Mouse (Mus musculus) lung, embryonic 14.5 days (tissue): ENCODE data around the gene Pde4a. TPM values are rescaled to one million over a fixed set of nuclear protein-coding genes. Genes with fewer than 3 reads are reported as not detected.

ENCODE experiments used
- ATAC-seq: fragments of 200-750 bp; cut with Nextera tagmentation; 2 replicates; pipeline ENCODE4 v1.8.0; 2017; ENCODE audit warnings: mild to moderate bottlenecking, moderate TSS enrichment, moderate library complexity; ENCODE audit not compliant: insufficient read depth
- DNase-seq: peaks from one replicate; pipeline ENCODE4 v3.0.0-alpha.2; 2015
- H3K27ac ChIP-seq: fragments of 300-500 bp; sonication (generic); 2 replicates; pipeline ENCODE4 v1.5.1; 2014; ENCODE audit warnings: low read depth, mild to moderate bottlenecking, moderate library complexity
- H3K27me3 ChIP-seq: fragments of 300-500 bp; sonication (generic); 2 replicates; pipeline ENCODE4 v1.6.1; 2014; ENCODE audit warnings: low read length, control low read depth; ENCODE audit not compliant: insufficient read depth
- H3K36me3 ChIP-seq: fragments of 300-500 bp; sonication (generic); 2 replicates; pipeline ENCODE4 v1.6.1; 2014; ENCODE audit warnings: control low read depth; ENCODE audit not compliant: insufficient read depth
- H3K4me1 ChIP-seq: fragments of 300-500 bp; sonication (generic); 2 replicates; pipeline ENCODE4 v1.6.1; 2014; ENCODE audit warnings: antibody characterized with exemption, control low read depth; ENCODE audit not compliant: insufficient read depth
- H3K4me2 ChIP-seq: fragments of 300-500 bp; sonication (generic); 2 replicates; pipeline ENCODE4 v1.6.1; 2014; ENCODE audit warnings: mild to moderate bottlenecking
- H3K4me3 ChIP-seq: fragments of 300-500 bp; sonication (generic); 2 replicates; pipeline ENCODE4 v1.5.1; 2014; ENCODE audit warnings: low read depth, low read length
- H3K9ac ChIP-seq: fragments of 300-500 bp; sonication (generic); 2 replicates; pipeline ENCODE4 v1.6.1; 2014
- H3K9me3 ChIP-seq: fragments of 300-500 bp; sonication (generic); 2 replicates; pipeline ENCODE4 v1.6.1; 2016; ENCODE audit warnings: low read depth, low read length, control low read depth
- CTCF ChIP-seq: IDR thresholded peaks from 2 replicates; pipeline ENCODE4 v1.5.1; 2016; ENCODE audit warnings: antibody characterized with exemption, low read depth
- WGBS: fragments of 180-500 bp; shearing (Covaris S2); extraction: QIAGEN DNeasy Blood & Tissue Kit; methylation state at CpG from one replicate; pipeline ENCODE4 v1.1.7; 2014; 5-methylcytosine and 5-hydroxymethylcytosine counted together
- polyA plus RNA-seq: library from polyadenylated mRNA; unstranded; fragments of >200 nt; fragmentation: Nextera tagmentation; extraction: Ambion mirVana; gene quantifications from 2 replicates; pipeline ENCODE4 v1.2.1, GENCODE M21; 2014

The Pde4a gene
- polyA plus RNA-seq, 1 experiment from 2014 or later: 8.4 TPM

- Histone ChIP-seq H3K27ac (no peak overlapping the region), H3K4me3 (no peak overlapping the region), H3K4me2 (no peak overlapping the region), H3K36me3 (peaks cover 5% of the 10 kb centered on the region; the same call in 1 of the 2 replicates), H3K9ac (no peak overlapping the region), H3K27me3 (no peaks in the 10 kb centered on the region), H3K4me1 (no peaks in the 10 kb centered on the region), H3K9me3 (no peaks in the 10 kb centered on the region)
- DNase-seq (no peak), ATAC-seq (no peak)
- WGBS: 75% methylated on average over 6 of the region's 6 CpGs
- no peak for TF ChIP-seq CTCF
Observed at GRCm38 (mm10) chr9:21210821-21211220, 45.3 kb downstream of the Pde4a start.

- H3K9me3 ChIP-seq: no peaks in the 10 kb centered on the region
- no peaks in the 10 kb centered on the region for H3K4me1 ChIP-seq
- no peak for ATAC-seq
- DNase-seq: no peak
- H3K27ac ChIP-seq: no peak overlapping the region
- no peaks in the 10 kb centered on the region for H3K27me3 ChIP-seq
- 76% methylated on average over 7 of the region's 7 CpGs for WGBS
- peaks cover 5% of the 10 kb centered on the region; the same call in 1 of the 2 replicates for H3K36me3 ChIP-seq
- no peak for TF ChIP-seq CTCF
- H3K9ac ChIP-seq: no peak overlapping the region
- no peak overlapping the region for H3K4me3 ChIP-seq
- H3K4me2 ChIP-seq: no peak overlapping the region
Observed at GRCm38 (mm10) chr9:21211624-21212023, 46.1 kb downstream of the Pde4a start.

- Histone ChIP-seq H3K27ac (no peak overlapping the region), H3K4me1 (no peaks in the 10 kb centered on the region), H3K27me3 (no peaks in the 10 kb centered on the region), H3K9me3 (no peaks in the 10 kb centered on the region), H3K9ac (no peak overlapping the region), H3K4me2 (no peak overlapping the region), H3K36me3 (peaks cover 5% of the 10 kb centered on the region; the same call in 1 of the 2 replicates), H3K4me3 (no peak overlapping the region)
- no peak for ATAC-seq
- whole genome bisulfite sequencing: 40% methylated on average over 7 of the region's 7 CpGs
- DNase-seq: peak; percentile 64
- TF ChIP-seq CTCF: peak; percentile 75
Observed at GRCm38 (mm10) chr9:21213617-21214190, 48.2 kb downstream of the Pde4a start.

GRCm38 (mm10) chr9:21216050-21216841 lies 50.7 kb downstream of the Pde4a start:
- Histone ChIP-seq H3K9me3 (no peaks in the 10 kb centered on the region), H3K4me1 (peaks cover 4% of the 10 kb centered on the region; the same call in 1 of the 2 replicates), H3K27ac (no peak overlapping the region), H3K9ac (no peak overlapping the region), H3K36me3 (peaks cover 2% of the 10 kb centered on the region; the same call in 1 of the 2 replicates), H3K27me3 (no peaks in the 10 kb centered on the region), H3K4me3 (no peak overlapping the region), H3K4me2 (no peak overlapping the region)
- no peak for TF ChIP-seq CTCF
- 63% methylated on average over 25 of the region's 25 CpGs for WGBS
- DNase-seq (peak; percentile 46), ATAC-seq (no peak)

GRCm38 (mm10) chr9:21219820-21220219 lies 54.3 kb downstream of the Pde4a start:
- no peaks in the 10 kb centered on the region for H3K36me3 ChIP-seq
- H3K9me3 ChIP-seq: no peaks in the 10 kb centered on the region
- H3K27ac ChIP-seq: no peak overlapping the region
- 0 out of 2 replicates have a peak, but pooled peaks have one; percentile 14 for TF ChIP-seq CTCF
- H3K4me3 ChIP-seq: no peak overlapping the region
- no peak overlapping the region for H3K4me2 ChIP-seq
- no peaks in the 10 kb centered on the region for H3K27me3 ChIP-seq
- no peak for ATAC-seq
- no peak for DNase-seq
- 53% methylated on average over 3 of the region's 3 CpGs for WGBS
- no peak overlapping the region for H3K9ac ChIP-seq
- peaks cover 4% of the 10 kb centered on the region; the same call in 1 of the 2 replicates for H3K4me1 ChIP-seq

- Histone ChIP-seq H3K9me3 (no peaks in the 10 kb centered on the region), H3K4me2 (peak overlapping the region; percentile 56), H3K27me3 (no peaks in the 10 kb centered on the region), H3K4me3 (peak overlapping the region; percentile 23), H3K9ac (peak overlapping the region; percentile 32), H3K36me3 (no peaks in the 10 kb centered on the region), H3K4me1 (peaks cover 4% of the 10 kb centered on the region; the same call in 1 of the 2 replicates), H3K27ac (no peak overlapping the region)
- peak; percentile 93 for DNase-seq
- ATAC-seq: peak; percentile 83
- TF ChIP-seq CTCF: peak; percentile 88
- 11% methylated on average over 21 of the region's 21 CpGs for WGBS
Observed at GRCm38 (mm10) chr9:21220490-21221382, 55.2 kb downstream of the Pde4a start.
